Mouse (Mus musculus): ENCODE results near the gene Pim1.

The Pim1 gene

GRCm38 (mm10) chr17:29528568-29529187, 38.1 kb downstream of the Pim1 start:
- no peak for DNase-seq

GRCm38 (mm10) chr17:29530508-29530907, 40.0 kb downstream of the Pim1 start:
- DNase-seq: no peak

- no peak for DNase-seq
Observed at GRCm38 (mm10) chr17:29531278-29531677, 40.7 kb downstream of the Pim1 start.

GRCm38 (mm10) chr17:29531757-29532384, 41.3 kb downstream of the Pim1 start:
- no peak for DNase-seq

GRCm38 (mm10) chr17:29533866-29534265, 43.3 kb downstream of the Pim1 start:
- DNase-seq: no peak

- no peak for DNase-seq
Observed at GRCm38 (mm10) chr17:29540426-29540825, 49.9 kb downstream of the Pim1 start.

GRCm38 (mm10) chr17:29541419-29541818, 50.9 kb downstream of the Pim1 start:
- DNase-seq: peak; percentile 87 to 89

GRCm38 (mm10) chr17:29542831-29543690, 52.5 kb downstream of the Pim1 start:
- no peak for DNase-seq

GRCm38 (mm10) chr17:29544064-29544463, 53.5 kb downstream of the Pim1 start:
- DNase-seq: no peak

GRCm38 (mm10) chr17:29545241-29545640, 54.7 kb downstream of the Pim1 start:
- no peak for DNase-seq
